Mouse (Mus musculus) liver, embryonic 14.5 days (tissue): ENCODE measurements around the gene Wdr89.

ENCODE experiments used
- CTCF ChIP-seq: IDR thresholded peaks from 2 replicates; pipeline ENCODE4 v1.5.1; 2016; ENCODE audit warnings: antibody characterized with exemption, low read depth, control low read depth
- EP300 ChIP-seq: IDR thresholded peaks from 2 replicates; pipeline ENCODE4 v1.6.1; 2016; ENCODE audit warnings: antibody characterized with exemption, low read depth

GRCm38 (mm10) chr12:75663646-75664515 lies 5.5 kb downstream of the Wdr89 start:
- TF ChIP-seq CTCF, result no peak
- no peak for TF ChIP-seq EP300
